Mouse (Mus musculus): ENCODE data around the gene Trpm1. TPM values are rescaled to one million over a fixed set of nuclear protein-coding genes. Genes with fewer than 3 reads are reported as not detected.

Gene Trpm1
- total and polyA plus RNA-seq, 3 experiments = 0.55 TPM; not detected in 2

DNA sequence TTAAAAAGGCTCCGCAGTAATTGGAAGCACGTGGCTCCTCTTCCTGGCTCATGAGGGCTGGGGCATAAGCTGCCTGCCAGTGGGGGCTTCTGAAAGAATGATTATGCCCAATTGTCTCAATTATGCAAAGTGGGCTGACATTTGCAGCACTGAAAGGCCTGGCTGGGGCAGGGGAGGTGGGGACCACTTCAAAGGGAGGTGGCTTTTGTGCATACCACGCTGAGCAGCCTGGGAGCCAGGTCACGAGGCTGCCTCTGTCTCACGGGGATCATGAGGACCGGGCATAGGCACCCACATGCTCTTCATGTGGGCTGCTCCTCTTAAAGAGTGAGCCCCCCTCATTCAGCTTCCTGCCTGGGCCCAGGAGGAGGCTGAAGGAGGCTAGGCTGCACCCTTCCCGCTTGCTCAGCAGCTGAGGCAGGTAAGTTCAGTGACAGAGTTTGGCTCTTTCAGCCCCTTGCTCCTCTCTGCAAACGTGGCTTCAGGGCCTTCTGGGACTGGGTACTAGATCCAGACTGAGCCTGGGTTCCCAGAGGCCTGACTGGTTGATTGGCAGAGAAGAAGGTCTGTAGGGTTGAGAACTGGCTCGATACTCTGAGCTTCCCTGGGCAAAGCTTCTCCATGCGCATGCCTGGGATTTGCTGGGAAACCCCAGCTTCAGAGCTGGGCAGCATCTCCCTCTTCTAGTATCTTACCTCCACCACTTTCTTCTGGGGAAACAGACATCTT is 31.7 kb downstream of the Trpm1 start:
- Histone ChIP-seq H3K27me3 (ENCODE audit: insufficient read depth, low read length) (peaks cover 6% of the 10 kb centered on the region), H3K9me3 (replicated peaks) (no peaks in the 10 kb centered on the region), H3K4me1 (ENCODE audit: insufficient read depth, low read depth, low read length) (no peaks in the 10 kb centered on the region), H3K4me3 (ENCODE audit: low read depth, low read length) (no peak overlapping the region), H3K36me3 (replicated peaks) (no peaks in the 10 kb centered on the region)
- DNase-seq (ENCODE audit: low spot score) (no peak), ATAC-seq (ENCODE audit: extremely low read depth, insufficient number of reproducible peaks, low FRiP score, poor library complexity, severe bottlenecking) (no peak)
- TF ChIP-seq POLR2AphosphoS5 (IDR thresholded peaks at IDR 0.05; ENCODE audit: insufficient replicate concordance, low read depth, low read length) (no peak), GATA2 (IDR thresholded peaks at IDR 0.05; ENCODE audit: borderline replicate concordance, low read depth, low read length) (no peak), GATA1 (IDR thresholded peaks at IDR 0.05; ENCODE audit: borderline replicate concordance, low read length) (no peak), TAL1 (conservative IDR thresholded peaks at IDR 0.05; ENCODE audit: low read depth, low read length) (no peak), CTCF (IDR thresholded peaks at IDR 0.05; ENCODE audit: low read depth, low read length) (no peak)

DNA sequence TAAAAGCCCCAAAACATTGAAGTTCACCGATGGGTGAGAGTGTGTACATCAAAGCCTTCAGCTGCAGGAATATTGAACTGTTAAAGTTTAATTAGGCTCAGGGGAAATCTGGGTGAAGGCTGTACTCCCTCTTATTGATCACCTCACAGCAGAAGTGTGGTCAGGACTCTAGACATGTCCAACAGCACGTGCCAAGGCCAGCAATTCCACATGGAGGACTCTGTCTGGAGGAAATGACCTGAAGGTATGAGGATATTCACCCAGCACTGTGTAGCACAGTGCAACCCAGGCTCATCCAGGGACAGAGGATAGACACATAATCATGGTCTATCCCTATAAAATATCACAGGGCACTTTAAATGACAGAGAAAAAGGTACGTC is 32.3 kb downstream of the Trpm1 start:
- ATAC-seq (ENCODE audit: extremely low read depth, insufficient number of reproducible peaks, low FRiP score, poor library complexity, severe bottlenecking) = no peak
- no peaks in the 10 kb centered on the region for H3K9me3 ChIP-seq (replicated peaks)
- TF ChIP-seq POLR2AphosphoS5 (IDR thresholded peaks at IDR 0.05; ENCODE audit: insufficient replicate concordance, low read depth, low read length) = no peak
- no peak for TF ChIP-seq GATA2 (IDR thresholded peaks at IDR 0.05; ENCODE audit: borderline replicate concordance, low read depth, low read length)
- no peak for TF ChIP-seq TAL1 (conservative IDR thresholded peaks at IDR 0.05; ENCODE audit: low read depth, low read length)
- TF ChIP-seq CTCF (IDR thresholded peaks at IDR 0.05; ENCODE audit: low read depth, low read length) = no peak
- no peak for TF ChIP-seq GATA1 (IDR thresholded peaks at IDR 0.05; ENCODE audit: borderline replicate concordance, low read length)

DNA sequence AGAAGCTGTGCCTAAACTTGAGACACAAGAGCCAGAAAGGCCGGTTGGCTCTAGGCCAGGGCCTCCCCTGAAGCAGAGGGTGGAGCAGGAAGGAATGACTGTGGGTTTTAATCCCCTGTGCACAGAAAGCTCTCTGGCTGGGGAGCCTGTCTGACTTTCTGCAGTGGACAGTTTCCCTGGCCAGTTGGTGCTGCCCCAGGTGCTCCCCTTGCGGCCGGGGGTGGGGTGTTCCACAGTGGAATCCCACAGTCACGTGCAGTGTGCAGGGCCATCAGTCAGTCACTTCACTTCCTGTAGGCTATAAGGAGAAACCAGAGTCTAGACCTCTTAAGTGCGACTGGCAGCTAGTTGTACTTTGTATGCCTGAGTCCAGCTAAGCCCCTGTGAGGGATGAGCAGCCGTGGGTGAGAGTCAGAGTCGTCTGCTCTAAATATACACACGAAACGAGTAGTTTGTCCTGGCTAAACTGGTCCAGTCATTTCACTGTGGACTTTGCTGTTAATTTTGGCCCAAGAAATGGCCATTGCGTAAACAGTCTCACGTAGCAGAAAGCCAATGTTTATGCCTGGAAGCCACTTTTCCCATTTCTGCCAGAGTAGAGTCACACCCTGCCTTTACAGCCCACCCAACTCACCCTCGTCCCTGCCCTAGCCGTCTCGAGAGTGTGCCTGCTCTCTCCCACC is 38.8 kb downstream of the Trpm1 start:
- no peak for DNase-seq (ENCODE audit: low spot score)
- no peaks in the 10 kb centered on the region; the same call in 1 of the 2 replicates for H3K27me3 ChIP-seq (ENCODE audit: insufficient read depth, low read length)
- TF ChIP-seq CTCF (IDR thresholded peaks at IDR 0.05; ENCODE audit: low read depth, low read length) = no peak
- no peak for TF ChIP-seq GATA1 (IDR thresholded peaks at IDR 0.05; ENCODE audit: borderline replicate concordance, low read length)
- TF ChIP-seq GATA2 (IDR thresholded peaks at IDR 0.05; ENCODE audit: borderline replicate concordance, low read depth, low read length) = no peak
- no peak for TF ChIP-seq TAL1 (conservative IDR thresholded peaks at IDR 0.05; ENCODE audit: low read depth, low read length)
- TF ChIP-seq POLR2AphosphoS5 (IDR thresholded peaks at IDR 0.05; ENCODE audit: insufficient replicate concordance, low read depth, low read length) = no peak
- no peaks in the 10 kb centered on the region for H3K4me1 ChIP-seq (ENCODE audit: insufficient read depth, low read depth, low read length)
- no peaks in the 10 kb centered on the region for H3K36me3 ChIP-seq (replicated peaks)
- no peaks in the 10 kb centered on the region for H3K9me3 ChIP-seq (replicated peaks)
- H3K4me3 ChIP-seq (ENCODE audit: low read depth, low read length) = no peak overlapping the region
- ATAC-seq (ENCODE audit: extremely low read depth, insufficient number of reproducible peaks, low FRiP score, poor library complexity, severe bottlenecking) = no peak

More for the DNA sequence above, 32.3 kb downstream of the Trpm1 start:
- H3K36me3 ChIP-seq (replicated peaks) = no peaks in the 10 kb centered on the region
- no peaks in the 10 kb centered on the region for H3K4me1 ChIP-seq (ENCODE audit: insufficient read depth, low read depth, low read length)
- H3K4me3 ChIP-seq (ENCODE audit: low read depth, low read length) = no peak overlapping the region
- DNase-seq (ENCODE audit: low spot score) = no peak
- peaks cover 6% of the 10 kb centered on the region for H3K27me3 ChIP-seq (ENCODE audit: insufficient read depth, low read length)

DNA sequence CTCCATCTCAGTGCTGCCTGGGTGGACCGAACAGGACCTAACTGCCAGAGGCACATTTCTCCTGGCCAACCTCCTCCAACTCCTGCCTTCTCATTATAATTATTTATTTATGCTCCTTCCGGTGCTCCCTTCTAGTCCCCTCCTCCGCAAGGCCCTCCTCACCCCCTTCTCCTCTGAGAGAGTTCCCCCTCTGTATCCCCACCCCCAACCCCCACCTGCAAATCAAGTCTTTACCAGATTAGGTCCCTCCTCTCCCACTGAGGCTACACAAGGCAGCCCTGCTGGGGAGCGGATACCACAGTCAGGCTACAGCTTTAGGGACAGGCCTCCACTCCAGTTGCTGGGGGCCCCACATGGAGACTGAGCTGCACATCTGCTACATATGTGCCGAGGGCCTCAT is 39.8 kb downstream of the Trpm1 start:
- DNase-seq (ENCODE audit: low spot score) (no peak), ATAC-seq (ENCODE audit: extremely low read depth, insufficient number of reproducible peaks, low FRiP score, poor library complexity, severe bottlenecking) (no peak)
- Histone ChIP-seq H3K36me3 (replicated peaks) (no peaks in the 10 kb centered on the region), H3K9me3 (replicated peaks) (no peaks in the 10 kb centered on the region), H3K4me1 (ENCODE audit: insufficient read depth, low read depth, low read length) (no peaks in the 10 kb centered on the region), H3K4me3 (ENCODE audit: low read depth, low read length) (no peak overlapping the region), H3K27me3 (ENCODE audit: insufficient read depth, low read length) (no peaks in the 10 kb centered on the region)
- TF ChIP-seq TAL1 (conservative IDR thresholded peaks at IDR 0.05; ENCODE audit: low read depth, low read length) = no peak
- no peak for TF ChIP-seq CTCF (IDR thresholded peaks at IDR 0.05; ENCODE audit: low read depth, low read length)
- no peak for TF ChIP-seq GATA1 (IDR thresholded peaks at IDR 0.05; ENCODE audit: borderline replicate concordance, low read length)
- no peak for TF ChIP-seq POLR2AphosphoS5 (IDR thresholded peaks at IDR 0.05; ENCODE audit: insufficient replicate concordance, low read depth, low read length)
- no peak for TF ChIP-seq GATA2 (IDR thresholded peaks at IDR 0.05; ENCODE audit: borderline replicate concordance, low read depth, low read length)

DNA sequence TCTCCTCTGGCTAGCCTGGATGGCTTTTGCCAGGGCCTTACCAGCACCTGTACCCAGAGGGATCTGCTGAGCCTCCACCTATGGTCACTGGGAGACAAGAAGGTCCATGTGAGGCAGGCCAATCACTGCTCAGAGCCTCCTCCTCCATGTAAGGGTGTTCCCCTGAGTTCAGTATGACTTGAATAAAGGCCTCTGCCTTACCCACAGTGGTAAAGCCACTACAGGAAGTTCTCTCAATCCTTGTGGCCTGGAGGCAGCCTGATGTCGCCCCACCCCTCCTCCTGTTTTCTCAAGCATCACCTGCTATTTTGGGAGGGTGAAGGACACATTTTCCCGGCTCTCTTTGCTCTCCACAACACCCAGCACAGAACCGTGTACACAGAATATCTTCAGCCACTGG is 42.5 kb downstream of the Trpm1 start:
- H3K4me1 ChIP-seq (ENCODE audit: insufficient read depth, low read depth, low read length) = no peaks in the 10 kb centered on the region
- ATAC-seq (ENCODE audit: extremely low read depth, insufficient number of reproducible peaks, low FRiP score, poor library complexity, severe bottlenecking) = no peak

DNA sequence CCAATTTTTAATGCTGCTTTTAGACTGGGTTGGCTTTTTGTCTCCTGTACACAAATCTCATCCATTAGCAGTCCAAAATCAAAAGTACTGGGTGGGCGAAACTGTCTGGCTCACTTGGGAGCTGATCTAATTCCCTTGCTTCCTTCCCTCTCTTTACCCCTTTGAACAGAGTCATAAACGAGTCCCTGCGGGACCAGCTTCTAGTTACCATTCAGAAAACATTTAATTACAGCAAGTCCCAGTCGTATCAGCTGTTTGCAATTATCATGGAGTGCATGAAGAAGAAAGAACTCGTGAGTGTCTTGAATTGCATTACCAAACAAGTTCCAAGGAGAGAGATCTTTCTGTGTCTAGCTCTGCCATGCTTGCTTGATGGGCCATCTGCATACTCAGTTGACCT is 55.1 kb downstream of the Trpm1 start:
- Histone ChIP-seq H3K27me3 (ENCODE audit: insufficient read depth, low read length) (no peaks in the 10 kb centered on the region), H3K4me1 (ENCODE audit: insufficient read depth, low read depth, low read length) (no peaks in the 10 kb centered on the region), H3K36me3 (replicated peaks) (no peaks in the 10 kb centered on the region), H3K9me3 (replicated peaks) (no peaks in the 10 kb centered on the region), H3K4me3 (ENCODE audit: low read depth, low read length) (no peak overlapping the region)
- no peak for TF ChIP-seq GATA2 (IDR thresholded peaks at IDR 0.05; ENCODE audit: borderline replicate concordance, low read depth, low read length)
- TF ChIP-seq GATA1 (IDR thresholded peaks at IDR 0.05; ENCODE audit: borderline replicate concordance, low read length) = no peak
- no peak for TF ChIP-seq CTCF (IDR thresholded peaks at IDR 0.05; ENCODE audit: low read depth, low read length)
- no peak for TF ChIP-seq POLR2AphosphoS5 (IDR thresholded peaks at IDR 0.05; ENCODE audit: insufficient replicate concordance, low read depth, low read length)
- TF ChIP-seq TAL1 (conservative IDR thresholded peaks at IDR 0.05; ENCODE audit: low read depth, low read length) = no peak
- DNase-seq (ENCODE audit: low spot score) = no peak
- no peak for ATAC-seq (ENCODE audit: extremely low read depth, insufficient number of reproducible peaks, low FRiP score, poor library complexity, severe bottlenecking)

More for the DNA sequence above, 42.5 kb downstream of the Trpm1 start:
- Histone ChIP-seq H3K27me3 (ENCODE audit: insufficient read depth, low read length) (no peaks in the 10 kb centered on the region), H3K36me3 (replicated peaks) (no peaks in the 10 kb centered on the region), H3K9me3 (replicated peaks) (no peaks in the 10 kb centered on the region), H3K4me3 (ENCODE audit: low read depth, low read length) (no peak overlapping the region)
- no peak for TF ChIP-seq CTCF (IDR thresholded peaks at IDR 0.05; ENCODE audit: low read depth, low read length)
- TF ChIP-seq POLR2AphosphoS5 (IDR thresholded peaks at IDR 0.05; ENCODE audit: insufficient replicate concordance, low read depth, low read length) = no peak
- no peak for TF ChIP-seq TAL1 (conservative IDR thresholded peaks at IDR 0.05; ENCODE audit: low read depth, low read length)
- no peak for TF ChIP-seq GATA1 (IDR thresholded peaks at IDR 0.05; ENCODE audit: borderline replicate concordance, low read length)
- no peak for TF ChIP-seq GATA2 (IDR thresholded peaks at IDR 0.05; ENCODE audit: borderline replicate concordance, low read depth, low read length)
- no peak for DNase-seq (ENCODE audit: low spot score)
